Mouse (Mus musculus) WW6 (cell line): ENCODE data around the gene Dync2li1.

Experiments
- DNase-seq: peaks from one replicate; pipeline ENCODE4 v3.0.0-alpha.2; 2013; ENCODE audit warnings: low read depth, low spot score

Gene Dync2li1

GRCm38 (mm10) chr17:84645119-84645518 lies 18.8 kb downstream of the Dync2li1 start:
- DNase-seq = no peak

- no peak for DNase-seq
Measured at GRCm38 (mm10) chr17:84645894-84646293, 19.6 kb downstream of the Dync2li1 start.

- DNase-seq = no peak
Measured at GRCm38 (mm10) chr17:84646477-84646876, 20.2 kb downstream of the Dync2li1 start.

- no peak for DNase-seq
Measured at GRCm38 (mm10) chr17:84647630-84648029, 21.3 kb downstream of the Dync2li1 start.

- no peak for DNase-seq
Measured at GRCm38 (mm10) chr17:84650302-84651017, 24.2 kb downstream of the Dync2li1 start.

- DNase-seq = no peak
Measured at GRCm38 (mm10) chr17:84653544-84653943, 27.2 kb downstream of the Dync2li1 start.

- DNase-seq = no peak
Measured at GRCm38 (mm10) chr17:84656205-84656604, 29.9 kb downstream of the Dync2li1 start.

GRCm38 (mm10) chr17:84656653-84657421 lies 30.5 kb downstream of the Dync2li1 start:
- DNase-seq = no peak

- no peak for DNase-seq
Measured at GRCm38 (mm10) chr17:84657422-84657732, 31.1 kb downstream of the Dync2li1 start.

- no peak for DNase-seq
Measured at GRCm38 (mm10) chr17:84657782-84658181, 31.5 kb downstream of the Dync2li1 start.

- no peak for DNase-seq
Measured at GRCm38 (mm10) chr17:84658195-84658594, 31.9 kb downstream of the Dync2li1 start.

- DNase-seq = no peak
Measured at GRCm38 (mm10) chr17:84658951-84659350, 32.7 kb downstream of the Dync2li1 start.

- DNase-seq = no peak
Measured at GRCm38 (mm10) chr17:84665053-84665452, 38.8 kb downstream of the Dync2li1 start.

- no peak for DNase-seq
Measured at GRCm38 (mm10) chr17:84665691-84666090, 39.4 kb downstream of the Dync2li1 start.

- DNase-seq = no peak
Measured at GRCm38 (mm10) chr17:84667848-84668247, 41.6 kb downstream of the Dync2li1 start.

GRCm38 (mm10) chr17:84672376-84673369 lies 46.4 kb downstream of the Dync2li1 start:
- DNase-seq = no peak

GRCm38 (mm10) chr17:84674048-84674447 lies 47.8 kb downstream of the Dync2li1 start:
- no peak for DNase-seq

- no peak for DNase-seq
Measured at GRCm38 (mm10) chr17:84675204-84675603, 48.9 kb downstream of the Dync2li1 start.

GRCm38 (mm10) chr17:84675951-84676366 lies 49.7 kb downstream of the Dync2li1 start, which contains the start of gene Abcg8:
Gene Abcg8, plus strand, starts transcription at chr17:84676302.
- no peak for DNase-seq

- DNase-seq = no peak
Measured at GRCm38 (mm10) chr17:84677595-84677994, 51.3 kb downstream of the Dync2li1 start.

- DNase-seq = no peak
Measured at GRCm38 (mm10) chr17:84681670-84682069, 55.4 kb downstream of the Dync2li1 start.
